In the genomic region with DNA sequence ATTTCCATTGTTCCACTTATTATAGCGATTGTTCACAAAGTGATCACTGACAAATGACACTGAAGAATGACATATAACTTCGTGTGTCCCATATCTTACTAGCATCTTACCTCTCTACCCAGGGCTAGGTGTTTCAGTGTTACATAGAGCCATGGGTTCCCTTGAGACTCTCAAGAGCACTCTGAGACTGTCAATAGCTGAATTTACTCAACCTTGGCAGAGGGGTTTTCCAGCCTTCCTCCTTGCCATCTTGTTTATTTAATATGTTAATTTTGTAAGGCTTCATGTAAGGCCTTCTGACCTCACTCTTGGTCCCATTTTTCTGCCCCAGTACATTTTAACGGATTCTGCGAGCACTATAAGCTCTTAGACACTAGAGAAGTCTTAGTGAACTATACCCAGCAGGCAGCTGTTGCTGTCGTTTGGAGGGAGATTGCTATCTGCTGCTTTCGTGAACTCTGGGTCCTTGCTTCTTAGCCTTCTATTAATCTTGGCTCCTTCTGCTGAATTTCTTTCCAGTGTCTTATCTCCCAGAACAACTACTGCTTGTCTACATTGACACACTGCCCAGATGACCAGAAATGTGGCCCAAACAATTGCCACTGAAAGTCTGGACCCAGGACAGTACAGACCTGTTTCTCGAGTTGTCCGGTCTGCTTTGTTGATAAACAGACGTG, we compare ENCODE assay signal across 27 mouse cellular contexts. TPM values are rescaled to one million over a fixed set of nuclear protein-coding genes. Genes with fewer than 3 reads are reported as not detected.
DNase-seq lines count a peak whose midpoint lies in the region; TF ChIP-seq lines count a peak whose summit lies in the region.
"Had no signal": no experiment of that assay in that cellular context is flagged by ENCODE, and none has a peak within 500 bp of the region (broad histone marks: within the 10 kb centered on the region; RNA-seq: fewer than 3 reads in every experiment).

No protein-coding gene starts in this region.

- peak; percentile 94 for TF ChIP-seq EP300 in CH12.LX (IDR thresholded peaks at IDR 0.05; ENCODE audit: low read length)

- peaks cover 6% of the 10 kb centered on the region for H3K79me2 ChIP-seq in CH12.LX (replicated peaks; ENCODE audit: control insufficient read depth, extremely low read depth, insufficient read depth, poor library complexity, severe bottlenecking)

- no peak overlapping the region for H3K4me3 ChIP-seq in CH12.LX (replicated peaks in 1 of 3; ENCODE audit: low read depth in 2 of 3, low read length in 2 of 3, poor library complexity in 1 of 3)
- H3K4me3 ChIP-seq: embryonic facial prominence, embryonic 13.5 days; erythroblast, embryonic 14.5 days; forebrain, embryonic 12.5 days; hindbrain, embryonic 10.5 days; intestine, embryonic 15.5 days; left cerebral cortex, adult 2 months; limb, embryonic 15.5 days; liver, embryonic 15.5 days; midbrain, embryonic 13.5 days; neural tube, embryonic 13.5 days had no signal

- dilution Hi-C loops in CH12.LX (cut with MboI; ENCODE audit: extremely low pct_ligation_motif_present, extremely low pct_unique_long_range_greater_than_20kb, low sequenced_read_pairs), result no loop called here

- peak overlapping the region; percentile 63 for H3K9ac ChIP-seq in CH12.LX (ENCODE audit: insufficient read depth, low read depth)
- H3K9ac ChIP-seq: embryonic facial prominence, embryonic 13.5 days; forebrain, embryonic 12.5 days; intestine, embryonic 15.5 days; limb, embryonic 15.5 days; liver, embryonic 15.5 days; midbrain, embryonic 13.5 days; neural tube, embryonic 13.5 days had no signal

- peak; percentile 11 for DNase-seq in kidney, postnatal 14 days
- no peak for DNase-seq in kidney, adult 8-10 months
- peak; percentile 4 for DNase-seq in testis, postnatal 14 days (ENCODE audit: low spot score)
- no peak for DNase-seq in testis, postnatal 10 days (ENCODE audit: low spot score)
- DNase-seq in CH12.LX (ENCODE audit: extremely low read depth), result peak; percentile 95
- DNase-seq in splenic B cell, adult 2 months (ENCODE audit: low read depth, low spot score), result peak; percentile 85
- DNase-seq in thymus, postnatal 36 days, result no peak
- DNase-seq: adrenal gland, postnatal 25 days; cerebellum, adult 8-10 months; cerebellum, postnatal 36 days; embryo, embryonic 11 days; left cerebral cortex, postnatal 4 days; thymus, adult 18-20 months had no signal

- TF ChIP-seq CTCF in CH12.LX (conservative IDR thresholded peaks at IDR 0.05 in 1 of 2, IDR thresholded peaks at IDR 0.05 in 1 of 2; ENCODE audit: low read depth in 2 of 2, low read length in 2 of 2), result no peak

- TF ChIP-seq RAD21 in CH12.LX (IDR thresholded peaks at IDR 0.05; ENCODE audit: low read depth, low read length), result no peak

- peaks cover 7 to 43% of the 10 kb centered on the region in 2 experiments; a peak in 3 of 4 replicates for H3K4me1 ChIP-seq in CH12.LX (ENCODE audit: control insufficient read depth in 1 of 2, insufficient read depth in 2 of 2)
- H3K4me1 ChIP-seq: embryonic facial prominence, embryonic 13.5 days; intestine, embryonic 15.5 days; limb, embryonic 15.5 days; liver, embryonic 15.5 days had no signal

- no peak; the same call in 1 of the 2 replicates for TF ChIP-seq POLR2A in CH12.LX (IDR thresholded peaks at IDR 0.05; ENCODE audit: low read depth, low read length)

- H3K36me3 ChIP-seq in CH12.LX (replicated peaks in 1 of 2; ENCODE audit: control insufficient read depth in 1 of 2, insufficient read depth in 1 of 2, low read length in 1 of 2), result peaks cover 0 to 4% of the 10 kb centered on the region in 2 experiments
- H3K36me3 ChIP-seq in splenic B cell, adult 2 months (ENCODE audit: control insufficient read depth, insufficient read depth, low read length, poor library complexity, severe bottlenecking), result no peaks in the 10 kb centered on the region
- H3K36me3 ChIP-seq: embryonic facial prominence, embryonic 13.5 days; forebrain, embryonic 12.5 days; hindbrain, embryonic 10.5 days; intestine, embryonic 15.5 days; limb, embryonic 15.5 days; liver, embryonic 15.5 days; midbrain, embryonic 13.5 days; neural tube, embryonic 13.5 days had no signal

- peak overlapping the region; percentile 92 for H3K27ac ChIP-seq in CH12.LX (ENCODE audit: insufficient read depth, low read depth)
- H3K27ac ChIP-seq: embryonic facial prominence, embryonic 13.5 days; hindbrain, embryonic 10.5 days; intestine, embryonic 15.5 days; left cerebral cortex, adult 2 months; limb, embryonic 15.5 days; liver, embryonic 15.5 days; midbrain, embryonic 13.5 days; neural tube, embryonic 13.5 days had no signal

- H3K27me3 ChIP-seq in CH12.LX (replicated peaks), result no peaks in the 10 kb centered on the region
- H3K27me3 ChIP-seq in splenic B cell, adult 2 months (ENCODE audit: control insufficient read depth, insufficient read depth, low read length, poor library complexity, severe bottlenecking), result no peaks in the 10 kb centered on the region
- H3K27me3 ChIP-seq: embryonic facial prominence, embryonic 13.5 days; forebrain, embryonic 12.5 days; intestine, embryonic 15.5 days; limb, embryonic 15.5 days; liver, embryonic 15.5 days; midbrain, embryonic 13.5 days; neural tube, embryonic 13.5 days had no signal

- in situ Hi-C loops in CH12.LX (cut with MboI; ENCODE audit: low pct_ligation_motif_present, low pct_unique_long_range_greater_than_20kb, low sequenced_read_pairs), result loop anchor here (25.0 kb wide), 2 partner anchors 166 to 391 kb away; a partner anchor contains a TSS

- peak overlapping the region; percentile 47 for H3K4me2 ChIP-seq in CH12.LX (ENCODE audit: insufficient read depth, low read depth, poor library complexity, severe bottlenecking)
- H3K4me2 ChIP-seq: embryonic facial prominence, embryonic 13.5 days; forebrain, embryonic 12.5 days; heart, embryonic 11.5 days; intestine, embryonic 15.5 days; limb, embryonic 15.5 days; liver, embryonic 15.5 days; midbrain, embryonic 13.5 days; neural tube, embryonic 13.5 days had no signal

- H3K9me3 ChIP-seq in CH12.LX (replicated peaks; ENCODE audit: low read length), result no peaks in the 10 kb centered on the region
- H3K9me3 ChIP-seq: embryonic facial prominence, embryonic 13.5 days; forebrain, embryonic 12.5 days; hindbrain, embryonic 10.5 days; intestine, embryonic 15.5 days; limb, embryonic 15.5 days; liver, embryonic 15.5 days; midbrain, embryonic 13.5 days; neural tube, embryonic 13.5 days had no signal

TF ChIP-seq in CH12.LX, 34 proteins besides CTCF, POLR2A, EP300 and RAD21 (continues in another document):
- peak; percentile 90 for TF ChIP-seq RCOR1 (conservative IDR thresholded peaks at IDR 0.05; ENCODE audit: low read depth, low read length)
- no peak for TF ChIP-seq SMC3 (IDR thresholded peaks at IDR 0.05; ENCODE audit: low read depth, low read length)
- TF ChIP-seq ZC3H11A (IDR thresholded peaks at IDR 0.05; ENCODE audit: low read depth, low read length), result no peak
- peak; percentile 69 for TF ChIP-seq ZNF384 (IDR thresholded peaks at IDR 0.05; ENCODE audit: low read depth, low read length)
- TF ChIP-seq ZKSCAN1 (IDR thresholded peaks at IDR 0.05; ENCODE audit: borderline replicate concordance, low read depth, low read length), result no peak
- TF ChIP-seq E2F4 (IDR thresholded peaks at IDR 0.05; ENCODE audit: insufficient replicate concordance, low read depth, low read length), result no peak
- TF ChIP-seq TCF12 (IDR thresholded peaks at IDR 0.05; ENCODE audit: low read depth, low read length), result peak; percentile 84
- TF ChIP-seq BHLHE40 (IDR thresholded peaks at IDR 0.05; ENCODE audit: low read depth, low read length), result peak; percentile 66
- peak; percentile 90 for TF ChIP-seq ETS1 (conservative IDR thresholded peaks at IDR 0.05; ENCODE audit: low read depth, low read length)
- TF ChIP-seq GABPA (IDR thresholded peaks at IDR 0.05; ENCODE audit: insufficient replicate concordance, low read depth, low read length), result no peak
- TF ChIP-seq MYC (IDR thresholded peaks at IDR 0.05; ENCODE audit: low read depth, low read length), result 0 out of 2 replicates have a peak, but pooled peaks have one; percentile 72
- TF ChIP-seq HCFC1 (IDR thresholded peaks at IDR 0.05; ENCODE audit: low read depth, low read length), result peak; percentile 48; the same call in 1 of the 2 replicates
- peak; percentile 40; the same call in 1 of the 2 replicates for TF ChIP-seq CHD1 (IDR thresholded peaks at IDR 0.05; ENCODE audit: low read depth, low read length)
- no peak for TF ChIP-seq UBTF (IDR thresholded peaks at IDR 0.05; ENCODE audit: low read depth, low read length)
- no peak for TF ChIP-seq POLR2AphosphoS2 (IDR thresholded peaks at IDR 0.05; ENCODE audit: low read depth, low read length)
- 0 out of 2 replicates have a peak, but pooled peaks have one; percentile 55 for TF ChIP-seq KAT2A (IDR thresholded peaks at IDR 0.05; ENCODE audit: insufficient replicate concordance, low read length)
- 0 out of 2 replicates have a peak, but pooled peaks have one; percentile 27 for TF ChIP-seq NELFE (IDR thresholded peaks at IDR 0.05; ENCODE audit: low read depth, low read length)
- peak; percentile 87 for TF ChIP-seq IRF4 (IDR thresholded peaks at IDR 0.05; ENCODE audit: low read depth, low read length)
- TF ChIP-seq ELF1 (IDR thresholded peaks at IDR 0.05; ENCODE audit: low read depth, low read length), result peak; percentile 46; the same call in 1 of the 2 replicates
- peak; percentile 87 for TF ChIP-seq SIN3A (IDR thresholded peaks at IDR 0.05; ENCODE audit: low read length)
- no peak for TF ChIP-seq NRF1 (IDR thresholded peaks at IDR 0.05; ENCODE audit: low read depth, low read length)
- peak; percentile 76 for TF ChIP-seq JUND (conservative IDR thresholded peaks at IDR 0.05; ENCODE audit: low read depth, low read length)
- no peak for TF ChIP-seq USF1 (IDR thresholded peaks at IDR 0.05; ENCODE audit: low read depth, low read length)
- peak; percentile 53; the same call in 1 of the 2 replicates for TF ChIP-seq MAFK (IDR thresholded peaks at IDR 0.05; ENCODE audit: insufficient replicate concordance, low read length)
- TF ChIP-seq CHD2 (IDR thresholded peaks at IDR 0.05; ENCODE audit: low read length), result peak; percentile 53
- peak; percentile 90 for TF ChIP-seq MEF2A (IDR thresholded peaks at IDR 0.05; ENCODE audit: borderline replicate concordance, low read depth, low read length)
- TF ChIP-seq MXI1 (IDR thresholded peaks at IDR 0.05; ENCODE audit: low read depth, low read length), result peak; percentile 23; the same call in 1 of the 2 replicates
- no peak for TF ChIP-seq USF2 (conservative IDR thresholded peaks at IDR 0.05; ENCODE audit: low read depth, low read length)
- peak; percentile 63; the same call in 1 of the 2 replicates for TF ChIP-seq TBP (conservative IDR thresholded peaks at IDR 0.05; ENCODE audit: low read depth, low read length)
- TF ChIP-seq ZMIZ1 (IDR thresholded peaks at IDR 0.05; ENCODE audit: low read depth, low read length), result peak; percentile 73; the same call in 1 of the 2 replicates

RNA-seq across cellular contexts. Expression of a gene that starts 1.2 kb away (rescaled TPM):
- 149 and 168 TPM in 2 replicates for total RNA-seq in CH12.LX (2012; rRNA removed)
- total RNA-seq in CH12.LX (2014; rRNA removed), result 1,247 and 1,500 TPM in 2 replicates
- 619 and 698 TPM in 2 replicates for polyA plus RNA-seq in CH12.LX (2012; ENCODE audit: insufficient read length, low read depth)
- total RNA-seq: adrenal gland, postnatal 25 days; gastrocnemius, adult 8-10 months; granulocyte monocyte progenitor cell, adult 5-6 weeks had no signal
- polyA plus RNA-seq: erythroblast, embryonic 14.5 days; heart, embryonic 11.5 days; intestine, embryonic 15.5 days; kidney, embryonic 14.5 days; liver, embryonic 15.5 days had no signal

Comparison
In these comparisons a context has a peak if more than half of its experiments do, and no peak if none do; other contexts are left out.
1. DNase-seq: peak in kidney, postnatal 14 days (single experiment), testis, postnatal 14 days (single experiment), CH12.LX (single experiment) and splenic B cell, adult 2 months (single experiment); none in kidney, adult 8-10 months (0 of 2), testis, postnatal 10 days (single experiment) and thymus, postnatal 36 days (0 of 2).